In the genomic region with DNA sequence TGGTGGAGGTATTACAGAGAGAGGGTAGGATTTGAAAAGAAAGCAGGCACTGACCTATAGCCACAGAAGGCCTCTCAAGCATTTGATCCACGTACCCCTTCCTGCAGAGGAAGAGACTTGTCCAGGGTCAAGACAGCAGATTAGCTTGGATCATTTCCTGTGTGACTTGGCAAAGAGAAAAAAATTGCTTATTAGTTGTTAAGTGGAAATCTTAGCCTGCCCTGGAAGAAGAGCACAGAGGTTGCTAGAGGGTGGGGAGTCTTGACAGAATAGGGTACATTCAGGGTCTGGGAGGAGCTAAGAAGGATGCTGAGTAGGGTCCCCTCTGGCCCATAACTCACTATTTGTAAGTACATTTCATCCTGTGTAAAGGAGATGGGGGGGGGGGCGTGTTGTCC, we compare ENCODE assay signal across 9 mouse cellular contexts. TPM values are rescaled to one million over a fixed set of nuclear protein-coding genes. Genes with fewer than 3 reads are reported as not detected.
A peak's percentile ranks its signal among the peaks of the same experiment; 100 is the strongest.
DNase-seq lines count a peak whose midpoint lies in the region; ATAC-seq lines count a peak whose summit lies in the region.
"Had no signal": no experiment of that assay in that cellular context is flagged by ENCODE, and none has a peak within 500 bp of the region (broad histone marks: within the 10 kb centered on the region; RNA-seq: fewer than 3 reads in every experiment).

No protein-coding gene starts in this region.

- peaks cover 39% of the 10 kb centered on the region for H3K4me1 ChIP-seq in hindbrain, embryonic 10.5 days (replicated peaks)
- H3K4me1 ChIP-seq in liver, embryonic 12.5 days: no peaks in the 10 kb centered on the region

- no peaks in the 10 kb centered on the region for H3K9me3 ChIP-seq in hindbrain, embryonic 10.5 days
- no peaks in the 10 kb centered on the region for H3K9me3 ChIP-seq in liver, embryonic 12.5 days (replicated peaks)

- no peak overlapping the region for H3K9ac ChIP-seq in liver, embryonic 12.5 days

- peak overlapping the region; percentile 86 for H3K27ac ChIP-seq in hindbrain, embryonic 10.5 days
- no peak overlapping the region for H3K27ac ChIP-seq in liver, embryonic 12.5 days

- peak overlapping the region; percentile 52 for H3K4me3 ChIP-seq in hindbrain, embryonic 10.5 days
- no peak overlapping the region for H3K4me3 ChIP-seq in liver, embryonic 12.5 days

- peak; percentile 44 for ATAC-seq in liver, embryonic 12.5 days

- peak overlapping the region; percentile 54 for H3K4me2 ChIP-seq in liver, embryonic 12.5 days

- intact Hi-C loops in gastrocnemius, postnatal 14 days (cut with DNase I; ENCODE audit: low total_unique reads): no loop called here

- 14% methylated on average over 2 of the region's 2 CpGs for WGBS in hindbrain, embryonic 10.5 days
- WGBS in liver, embryonic 12.5 days (ENCODE audit: insufficient replicate concordance): 21% methylated on average over 2 of the region's 2 CpGs

- DNase-seq in gastrocnemius, adult 18-20 months (ENCODE audit: low spot score): peak; percentile 42
- DNase-seq in gastrocnemius, postnatal 14 days: no peak
- DNase-seq in Muller cell, postnatal 12 days (ENCODE audit: inconsistent ontology term): peak; percentile 27
- DNase-seq in hindbrain, embryonic 10.5 days (ENCODE audit: low spot score): peak; percentile 17
- DNase-seq in spleen, adult 12 weeks (ENCODE audit: low spot score): no peak
- DNase-seq in thymus, postnatal 4 days: no peak
- DNase-seq in adrenal gland, adult 2 months: no peak
- DNase-seq: right cerebral cortex, adult 18-20 months had no signal

- H3K36me3 ChIP-seq in hindbrain, embryonic 10.5 days: no peaks in the 10 kb centered on the region
- H3K36me3 ChIP-seq in liver, embryonic 12.5 days: no peaks in the 10 kb centered on the region

- H3K27me3 ChIP-seq in hindbrain, embryonic 10.5 days (ENCODE audit: insufficient read depth, poor library complexity, severe bottlenecking): no peaks in the 10 kb centered on the region
- H3K27me3 ChIP-seq in liver, embryonic 12.5 days (replicated peaks): no peaks in the 10 kb centered on the region

RNA-seq across cellular contexts. Expression of a gene that starts 0.4 kb away (rescaled TPM):
- 1 to 10 TPM; 1.4 to 1.9 TPM for total RNA-seq in gastrocnemius, adult 18-20 months (2021)
- 10 to 100 TPM; 19.8 to 21.6 TPM for total RNA-seq in gastrocnemius, postnatal 14 days (2021)
- polyA plus RNA-seq in hindbrain, embryonic 10.5 days (2016; fragmentation: Nextera tagmentation; extraction: Ambion mirVana): 2.1 and 2.3 TPM in 2 replicates
- 0.85 and 0.87 TPM in 2 replicates for polyA plus RNA-seq in liver, embryonic 12.5 days (2016; fragmentation: Nextera tagmentation; extraction: Ambion mirVana)
- 1 to 10 TPM; 3.8 to 4.0 TPM for total RNA-seq in adrenal gland, adult 2 months (2021)
- polyA plus RNA-seq in adrenal gland, adult 2 months (2012; rRNA removed): 0.40 and 0.48 TPM in 2 replicates

RNA-seq across cellular contexts. Expression of a gene that starts 26.4 kb away (rescaled TPM):
- not detected for total RNA-seq in gastrocnemius, adult 18-20 months (2021)
- under 1 TPM in 1 of 2 experiments, not detected in 1; 0.08 TPM for total RNA-seq in gastrocnemius, postnatal 14 days (2021)
- polyA plus RNA-seq in hindbrain, embryonic 10.5 days (2016; fragmentation: Nextera tagmentation; extraction: Ambion mirVana): 0.86 and 0.92 TPM in 2 replicates
- polyA plus RNA-seq in liver, embryonic 12.5 days (2016; fragmentation: Nextera tagmentation; extraction: Ambion mirVana): 0.16 and 0.21 TPM in 2 replicates
- not detected for total RNA-seq in adrenal gland, adult 2 months (2021)
- polyA plus RNA-seq in adrenal gland, adult 2 months (2012; rRNA removed): not detected in 2 replicates

Comparison
In these comparisons a context has a peak if more than half of its experiments do, and no peak if none do; other contexts are left out.
1. DNase-seq: peak in gastrocnemius, adult 18-20 months (single experiment), Muller cell, postnatal 12 days (single experiment) and hindbrain, embryonic 10.5 days (single experiment); none in gastrocnemius, postnatal 14 days (single experiment), spleen, adult 12 weeks (single experiment), thymus, postnatal 4 days (single experiment) and adrenal gland, adult 2 months (single experiment).
2. RNA of a gene that starts 0.4 kb away (total RNA-seq): 19.8 to 21.6 TPM in gastrocnemius, postnatal 14 days; 3.8 to 4.0 TPM in adrenal gland, adult 2 months and 1.4 to 1.9 TPM in gastrocnemius, adult 18-20 months; every median in the first group is over 4 times any median in the second.